Mouse (Mus musculus) forebrain, embryonic 11.5 days (tissue): ENCODE results near the gene Phc1. TPM values are rescaled to one million over a fixed set of nuclear protein-coding genes. Genes with fewer than 3 reads are reported as not detected.
"Not testable (repeated sequence)": the region's sequence is repeated elsewhere in the genome, so short reads cannot be mapped to it uniquely, and the experiment has no call there.

ENCODE experiments used
- ATAC-seq: fragments of 200-750 bp; cut with Nextera tagmentation; replicated peaks from 2 replicates; pipeline ENCODE4 v1.8.0; 2017; ENCODE audit warnings: moderate TSS enrichment; ENCODE audit not compliant: low FRiP score
- DNase-seq: peaks from one replicate; pipeline ENCODE4 v3.0.0-alpha.2; 2017; ENCODE audit warnings: low spot score
- H3K27ac ChIP-seq: fragments of 300-500 bp; sonication (generic); 2 replicates; pipeline ENCODE4 v1.5.1; 2014; ENCODE audit warnings: low read depth, low read length
- H3K27me3 ChIP-seq: fragments of 300-500 bp; sonication (generic); 2 replicates; pipeline ENCODE4 v1.6.1; 2014; ENCODE audit warnings: mild to moderate bottlenecking, low read length, mixed read lengths; ENCODE audit not compliant: control insufficient read depth, insufficient read depth
- H3K36me3 ChIP-seq: fragments of 300-500 bp; sonication (generic); 2 replicates; pipeline ENCODE4 v1.6.1; 2014; ENCODE audit warnings: mild to moderate bottlenecking, low read length, moderate library complexity, mixed read lengths; ENCODE audit not compliant: control insufficient read depth, insufficient read depth
- H3K4me1 ChIP-seq: fragments of 300-500 bp; sonication (generic); replicated peaks from 2 replicates; pipeline ENCODE4 v1.6.1; 2014; ENCODE audit warnings: low read length, mixed read lengths; ENCODE audit not compliant: control insufficient read depth, insufficient read depth
- H3K4me2 ChIP-seq: fragments of 300-500 bp; sonication (generic); 2 replicates; pipeline ENCODE4 v1.6.1; 2014; ENCODE audit warnings: low read depth, mild to moderate bottlenecking, low read length, moderate library complexity, mixed read lengths; ENCODE audit not compliant: severe bottlenecking
- H3K4me3 ChIP-seq: fragments of 300-500 bp; sonication (generic); 2 replicates; pipeline ENCODE4 v1.5.1; 2014; ENCODE audit warnings: low read depth, low read length
- H3K9ac ChIP-seq: fragments of 300-500 bp; sonication (generic); 2 replicates; pipeline ENCODE4 v1.6.1; 2014; ENCODE audit warnings: low read length
- H3K9me3 ChIP-seq: fragments of 300-500 bp; sonication (generic); 2 replicates; pipeline ENCODE4 v1.6.1; 2016; ENCODE audit warnings: low read length, mixed read lengths; ENCODE audit not compliant: control insufficient read depth
- WGBS: fragments of 180-500 bp; shearing (Covaris S2); extraction: QIAGEN DNeasy Blood & Tissue Kit; methylation state at CpG from one replicate; pipeline ENCODE4 v1.1.7; 2014; 5-methylcytosine and 5-hydroxymethylcytosine counted together
- polyA plus RNA-seq: library from polyadenylated mRNA; unstranded; fragments of >200 nt; fragmentation: Nextera tagmentation; extraction: Ambion mirVana; gene quantifications from 2 replicates; pipeline ENCODE4 v1.2.1, GENCODE M21; 2014

The Phc1 gene
- polyA plus RNA-seq, result 41.1 and 46.0 TPM in 2 replicates

GRCm38 (mm10) chr6:122340349-122341000 is at the start of gene Phc1:
TSS of gene Phc1 (minus strand) at chr6:122340561.
- Histone ChIP-seq H3K4me1 (peaks cover 4% of the 10 kb centered on the region; the same call in 1 of the 2 replicates), H3K36me3 (no peaks in the 10 kb centered on the region; the same call in 1 of the 2 replicates)
- under 1% methylated on average over 17 of the region's 17 CpGs for WGBS

GRCm38 (mm10) chr6:122389986-122390385 is 49.6 kb upstream of the Phc1 start:
- H3K4me3 ChIP-seq, H3K36me3 ChIP-seq, DNase-seq, H3K9ac ChIP-seq, H3K27ac ChIP-seq, H3K9me3 ChIP-seq, H3K27me3 ChIP-seq, H3K4me1 ChIP-seq, ATAC-seq, H3K4me2 ChIP-seq: not testable (repeated sequence)
- WGBS, result 62% methylated on average over 3 of the region's 3 CpGs

More at GRCm38 (mm10) chr6:122340349-122341000, at the start of gene Phc1:
- Histone ChIP-seq H3K9me3 (no peaks in the 10 kb centered on the region), H3K9ac (peak within 1 kb of the TSS; percentile 79), H3K27ac (peak within 1 kb of the TSS; percentile 95), H3K4me2 (peak within 1 kb of the TSS; percentile 72), H3K4me3 (peak within 1 kb of the TSS; percentile 72), H3K27me3 (no peaks in the 10 kb centered on the region)
- no peak for DNase-seq
- peak; percentile 59 for ATAC-seq

GRCm38 (mm10) chr6:122387177-122388028 is 47.0 kb upstream of the Phc1 start:
- H3K27ac ChIP-seq, H3K9me3 ChIP-seq, H3K27me3 ChIP-seq, H3K9ac ChIP-seq, ATAC-seq, H3K36me3 ChIP-seq, H3K4me3 ChIP-seq, H3K4me1 ChIP-seq, DNase-seq, H3K4me2 ChIP-seq: not testable (repeated sequence)
- WGBS, result 87% methylated on average over 12 of the region's 12 CpGs

- Histone ChIP-seq H3K4me3 (no peak overlapping the region), H3K36me3 (no peaks in the 10 kb centered on the region), H3K4me1 (no peaks in the 10 kb centered on the region), H3K9ac (no peak overlapping the region), H3K27me3 (no peaks in the 10 kb centered on the region), H3K27ac (no peak overlapping the region), H3K9me3 (no peaks in the 10 kb centered on the region), H3K4me2 (no peak overlapping the region)
- DNase-seq (no peak), ATAC-seq (no peak)
- 78% methylated on average over 5 of the region's 5 CpGs for WGBS
Observed at GRCm38 (mm10) chr6:122385724-122386123, 45.4 kb upstream of the Phc1 start.

GRCm38 (mm10) chr6:122384886-122385285 is 44.5 kb upstream of the Phc1 start:
- Histone ChIP-seq H3K27me3 (no peaks in the 10 kb centered on the region), H3K27ac (no peak overlapping the region), H3K9me3 (no peaks in the 10 kb centered on the region), H3K4me2 (no peak overlapping the region), H3K9ac (no peak overlapping the region), H3K36me3 (no peaks in the 10 kb centered on the region), H3K4me1 (no peaks in the 10 kb centered on the region), H3K4me3 (no peak overlapping the region)
- ATAC-seq (no peak), DNase-seq (peak; percentile 25)
- WGBS, result 93% methylated on average over 13 of the region's 13 CpGs

- Histone ChIP-seq H3K9me3 (no peaks in the 10 kb centered on the region), H3K27ac (no peak overlapping the region), H3K27me3 (no peaks in the 10 kb centered on the region), H3K4me3 (no peak overlapping the region), H3K36me3 (no peaks in the 10 kb centered on the region), H3K4me2 (no peak overlapping the region), H3K4me1 (no peaks in the 10 kb centered on the region), H3K9ac (no peak overlapping the region)
- DNase-seq (no peak), ATAC-seq (no peak)
- 81% methylated on average over 5 of the region's 5 CpGs for WGBS
Observed at GRCm38 (mm10) chr6:122383211-122383610, 42.9 kb upstream of the Phc1 start.

- no peak overlapping the region for H3K27ac ChIP-seq
- H3K4me1 ChIP-seq, result no peaks in the 10 kb centered on the region
- no peaks in the 10 kb centered on the region for H3K27me3 ChIP-seq
- no peaks in the 10 kb centered on the region for H3K9me3 ChIP-seq
- H3K4me2 ChIP-seq, result no peak overlapping the region
- H3K36me3 ChIP-seq, result no peaks in the 10 kb centered on the region
- H3K9ac ChIP-seq, result no peak overlapping the region
- WGBS, result 88% methylated on average over 8 of the region's 8 CpGs
- DNase-seq (no peak), ATAC-seq (no peak)
- no peak overlapping the region for H3K4me3 ChIP-seq
Observed at GRCm38 (mm10) chr6:122382046-122382445, 41.7 kb upstream of the Phc1 start.

GRCm38 (mm10) chr6:122368245-122368644 is 27.9 kb upstream of the Phc1 start:
- H3K4me3 ChIP-seq, result no peak overlapping the region
- no peaks in the 10 kb centered on the region for H3K27me3 ChIP-seq
- no peak overlapping the region for H3K9ac ChIP-seq
- H3K27ac ChIP-seq, result no peak overlapping the region
- no peak overlapping the region for H3K4me2 ChIP-seq
- ATAC-seq (no peak), DNase-seq (no peak)
- H3K4me1 ChIP-seq, result no peaks in the 10 kb centered on the region; the same call in 1 of the 2 replicates
- H3K36me3 ChIP-seq, result no peaks in the 10 kb centered on the region
- 90% methylated on average over 3 of the region's 3 CpGs for WGBS
- no peaks in the 10 kb centered on the region for H3K9me3 ChIP-seq
